Comparison of ENCODE assay signal across 16 mouse cellular contexts in the genomic region with DNA sequence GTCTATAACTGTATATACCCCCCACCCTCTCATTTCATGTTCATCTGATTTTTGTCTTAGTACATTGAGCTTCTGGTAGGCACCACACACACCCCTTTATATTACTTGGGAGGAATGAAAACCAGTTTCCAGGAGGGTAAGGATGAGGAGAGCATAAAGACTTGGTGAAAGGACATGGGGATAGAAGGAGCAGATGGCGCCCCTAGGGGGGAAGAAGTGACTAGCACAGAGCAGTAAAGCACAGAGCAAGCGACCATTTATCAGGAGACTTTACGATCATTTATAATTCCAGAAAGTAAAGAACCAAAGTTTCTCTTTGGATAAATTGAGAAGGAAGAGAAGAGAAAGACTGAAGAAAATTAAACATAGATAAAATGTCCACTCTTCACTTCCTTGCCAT. TPM values are rescaled to one million over a fixed set of nuclear protein-coding genes. Genes with fewer than 3 reads are reported as not detected.
DNase-seq lines count a peak whose midpoint lies in the region; TF ChIP-seq lines count a peak whose summit lies in the region.
"Had no signal": no experiment of that assay in that cellular context is flagged by ENCODE, and none has a peak within 500 bp of the region (broad histone marks: within the 10 kb centered on the region; RNA-seq: fewer than 3 reads in every experiment).

No protein-coding gene starts in this region.

- no peak for TF ChIP-seq POLR2A in ES-Bruce4 (IDR thresholded peaks at IDR 0.05; ENCODE audit: insufficient read depth, low read length)

- no peaks in the 10 kb centered on the region for H3K27me3 ChIP-seq in ES-Bruce4 (ENCODE audit: control insufficient read depth, insufficient read depth, low read length, poor library complexity, severe bottlenecking)
- H3K27me3 ChIP-seq: embryonic facial prominence, embryonic 13.5 days; heart, embryonic 12.5 days; kidney, embryonic 15.5 days; lung, embryonic 15.5 days had no signal

- peak; percentile 14; the same call in 1 of the 2 replicates for TF ChIP-seq CTCF in left cerebral cortex, adult 2 months (IDR thresholded peaks at IDR 0.05)
- TF ChIP-seq CTCF in ES-Bruce4 (IDR thresholded peaks at IDR 0.05; ENCODE audit: low read depth, low read length) = peak; percentile 18

- H3K36me3 ChIP-seq in ES-Bruce4 (ENCODE audit: control insufficient read depth, insufficient read depth, low read length, poor library complexity, severe bottlenecking) = peaks cover 80% of the 10 kb centered on the region

- TF ChIP-seq EP300 in ES-Bruce4 (IDR thresholded peaks at IDR 0.05; ENCODE audit: insufficient read depth, low read depth, low read length) = no peak

- H3K27ac ChIP-seq in left cerebral cortex, adult 2 months = no peak overlapping the region
- no peak overlapping the region for H3K27ac ChIP-seq in ES-Bruce4 (ENCODE audit: insufficient read depth, low read length)
- H3K27ac ChIP-seq: embryonic facial prominence, embryonic 13.5 days; hindbrain, embryonic 10.5 days; kidney, embryonic 15.5 days; lung, embryonic 15.5 days had no signal

- no peaks in the 10 kb centered on the region for H3K4me1 ChIP-seq in ES-Bruce4 (ENCODE audit: control insufficient read depth, insufficient read depth, low read length)
- H3K4me1 ChIP-seq: embryonic facial prominence, embryonic 13.5 days; hindbrain, embryonic 10.5 days; kidney, embryonic 15.5 days had no signal

- intact Hi-C loops in left cerebral cortex, adult 2 months (cut with DNase I) = no loop called here

- no peak overlapping the region for H3K4me3 ChIP-seq in left cerebral cortex, adult 2 months
- H3K4me3 ChIP-seq in ES-Bruce4 (ENCODE audit: low read depth, low read length) = no peak overlapping the region
- H3K4me3 ChIP-seq: embryonic facial prominence, embryonic 13.5 days; heart, embryonic 12.5 days; hindbrain, embryonic 10.5 days; kidney, embryonic 15.5 days; lung, embryonic 15.5 days had no signal

- DNase-seq in embryo, embryonic 11 days = peak; percentile 7
- no peak for DNase-seq in embryo, embryonic 10 days (ENCODE audit: low spot score)
- no peak for DNase-seq in left cerebral cortex, adult 2 months (ENCODE audit: extremely low spot score in 1 of 2, low spot score in 2 of 2)
- no peak for DNase-seq in left cerebral cortex, adult 18-20 months (ENCODE audit: low spot score in 2 of 2)
- DNase-seq in mesoderm, embryonic 11.5 days (ENCODE audit: low read depth, low spot score) = peak; percentile 5
- no peak for DNase-seq in cerebellum, adult 11-12 months
- DNase-seq in gastrocnemius, adult 8-10 months (ENCODE audit: low spot score in 2 of 2) = no peak
- DNase-seq: adrenal gland, postnatal 25 days; cerebellum, adult 8-10 months; midbrain, embryonic 14.5 days had no signal

- H3K9me3 ChIP-seq in ES-Bruce4 (replicated peaks; ENCODE audit: control insufficient read depth, insufficient read depth, low read length, poor library complexity, severe bottlenecking) = no peaks in the 10 kb centered on the region
- H3K9me3 ChIP-seq: embryonic facial prominence, embryonic 13.5 days; heart, embryonic 12.5 days; hindbrain, embryonic 10.5 days; kidney, embryonic 15.5 days; lung, embryonic 15.5 days had no signal

- no peak overlapping the region for H3K9ac ChIP-seq in ES-Bruce4 (ENCODE audit: low read depth, poor library complexity, severe bottlenecking)
- H3K9ac ChIP-seq: embryonic facial prominence, embryonic 13.5 days; heart, embryonic 12.5 days; kidney, embryonic 15.5 days; lung, embryonic 15.5 days had no signal

RNA-seq across cellular contexts. Expression of a gene that starts 23.9 kb away (rescaled TPM):
- 10 to 100 TPM; 43.6 to 44.3 TPM for total RNA-seq in left cerebral cortex, adult 2 months (2021)
- total RNA-seq in left cerebral cortex, adult 18-20 months (2021) = 10 to 100 TPM; 27.1 to 37.3 TPM
- 110 and 119 TPM in 2 replicates for polyA plus RNA-seq in ES-Bruce4 (2011; ENCODE audit: insufficient read depth, insufficient read length, low read depth, missing spikeins)
- total RNA-seq in gastrocnemius, adult 8-10 months (2022) = 10 to 100 TPM in 1 of 4 experiments, 1 to 10 TPM in 3; 5.6 to 12.0 (median 6.3) TPM

Comparison
In these comparisons a context has a peak if more than half of its experiments do, and no peak if none do; other contexts are left out.
1. DNase-seq: peak in embryo, embryonic 11 days (single experiment) and mesoderm, embryonic 11.5 days (single experiment); none in embryo, embryonic 10 days (single experiment), left cerebral cortex, adult 2 months (0 of 2), left cerebral cortex, adult 18-20 months (0 of 2), cerebellum, adult 11-12 months (single experiment) and gastrocnemius, adult 8-10 months (0 of 2).